Mouse (Mus musculus): ENCODE measurements at regions not wholly inside any gene's neighbourhood (a gene's known extent, or its start where the extent isn't known, plus 50 kb on each side); places are given as distances from the start of the nearest gene placed in this dataset.
"Not testable (repeated sequence)": the region's sequence is repeated elsewhere in the genome, so short reads cannot be mapped to it uniquely, and the experiment has no call there.

- DNase-seq, result no peak
These were observed 164.3 kb upstream of the Speer4f2 start for GRCm38 (mm10) chr5:17208554-17209283.

DNA sequence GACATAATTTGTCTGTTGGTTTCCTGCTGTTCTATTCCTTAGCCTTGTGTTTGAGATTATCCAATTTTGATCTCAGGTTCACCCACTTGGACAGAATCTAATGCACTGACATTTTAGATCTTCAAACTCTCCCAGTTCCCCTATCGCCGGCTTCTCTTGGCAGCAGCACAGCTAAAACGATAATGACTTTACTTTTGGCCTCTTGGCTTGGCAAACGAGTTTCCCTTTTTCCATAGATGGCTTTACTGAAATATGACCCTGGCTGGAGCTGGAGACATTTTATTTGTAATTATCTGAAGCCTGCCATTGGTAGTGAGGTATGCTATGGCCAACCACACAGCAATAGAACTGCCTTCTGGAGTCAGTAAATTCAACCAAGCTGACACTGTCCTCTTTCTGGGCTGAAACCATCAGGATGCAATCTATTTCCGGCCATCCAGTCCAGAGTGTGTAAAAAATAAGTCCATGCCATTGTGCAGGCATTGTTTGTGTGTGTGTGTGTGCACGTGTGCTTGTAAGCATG, 162.2 kb upstream of the Speer4f2 start:
- no peak for DNase-seq

DNA sequence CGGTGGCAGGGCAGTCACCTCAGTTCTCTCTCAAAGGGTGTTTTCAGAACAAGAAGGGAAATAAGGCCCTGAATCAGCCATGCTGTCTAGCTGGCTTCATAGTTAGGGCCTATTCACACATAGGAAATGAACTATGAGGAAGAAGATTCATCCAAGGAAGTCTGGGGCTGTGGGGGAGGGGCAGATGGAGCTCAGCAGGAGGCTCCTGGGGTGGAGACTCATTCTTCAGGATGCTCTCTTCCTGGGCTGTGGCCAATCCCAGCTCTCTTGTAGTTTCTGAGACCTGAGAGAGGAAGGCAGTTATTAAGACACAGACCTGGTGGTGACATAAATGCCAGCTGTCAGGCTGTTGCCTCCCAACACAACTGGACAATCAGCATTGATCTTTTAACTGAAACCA, 149.4 kb upstream of the Speer4f2 start:
- not testable (repeated sequence) for DNase-seq

DNA sequence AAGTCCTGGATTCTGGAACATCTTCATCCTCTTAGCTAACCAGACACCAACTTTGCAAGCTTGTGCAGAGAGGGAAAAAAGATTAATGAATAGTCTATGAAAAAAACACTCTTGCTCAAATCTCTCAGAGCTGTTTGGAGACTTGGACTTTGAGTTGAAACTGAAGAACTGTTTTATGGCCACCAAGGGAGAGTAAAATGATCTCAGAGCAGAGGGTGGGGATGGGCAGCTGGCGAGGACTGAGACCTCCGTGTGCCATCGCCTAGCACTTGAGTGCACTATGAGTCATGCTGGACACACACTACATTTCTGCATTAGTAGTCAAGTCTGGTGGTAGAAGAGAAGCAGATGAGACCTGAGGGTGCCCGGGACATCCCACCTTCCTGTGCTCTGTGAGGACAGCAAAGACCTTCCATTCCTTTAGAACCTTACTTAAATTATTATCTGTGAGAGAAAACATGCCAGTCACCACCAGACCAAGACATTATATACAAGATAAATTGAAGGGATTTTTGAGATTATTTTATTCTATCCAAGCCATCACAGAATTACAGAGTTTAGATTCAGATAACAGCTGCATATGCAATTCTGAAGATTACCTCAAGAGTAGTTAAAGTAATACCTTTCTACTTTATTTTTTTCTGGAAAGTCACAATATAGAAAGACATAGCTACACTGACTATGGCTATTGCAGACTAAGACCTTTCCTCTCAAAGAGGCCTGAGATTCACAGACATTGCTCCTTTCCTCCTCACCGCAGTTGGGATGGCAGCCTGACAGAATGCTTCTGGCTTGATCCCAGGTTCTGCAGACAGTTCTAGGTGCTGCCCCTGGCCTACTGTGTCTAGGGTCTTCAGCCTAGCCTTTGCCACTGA, 125.0 kb upstream of the Speer4f2 start:
- DNase-seq, result no peak

GRCm38 (mm10) chr5:17260541-17261325, 112.2 kb upstream of the Speer4f2 start:
- no peak for DNase-seq

- no peak for DNase-seq
These were observed 110.9 kb upstream of the Speer4f2 start for GRCm38 (mm10) chr5:17262126-17262525.

GRCm38 (mm10) chr5:17271153-17271552, 101.8 kb upstream of the Speer4f2 start:
- DNase-seq, result no peak

GRCm38 (mm10) chr5:17271722-17272479, 101.1 kb upstream of the Speer4f2 start:
- peak; percentile 71 to 83 for DNase-seq

- no peak for DNase-seq
These were observed 97.6 kb upstream of the Speer4f2 start for GRCm38 (mm10) chr5:17275346-17275745.

GRCm38 (mm10) chr5:17276782-17277578, 96.0 kb upstream of the Speer4f2 start:
- no peak for DNase-seq

GRCm38 (mm10) chr5:17280203-17280602, 92.8 kb upstream of the Speer4f2 start:
- no peak for DNase-seq

DNA sequence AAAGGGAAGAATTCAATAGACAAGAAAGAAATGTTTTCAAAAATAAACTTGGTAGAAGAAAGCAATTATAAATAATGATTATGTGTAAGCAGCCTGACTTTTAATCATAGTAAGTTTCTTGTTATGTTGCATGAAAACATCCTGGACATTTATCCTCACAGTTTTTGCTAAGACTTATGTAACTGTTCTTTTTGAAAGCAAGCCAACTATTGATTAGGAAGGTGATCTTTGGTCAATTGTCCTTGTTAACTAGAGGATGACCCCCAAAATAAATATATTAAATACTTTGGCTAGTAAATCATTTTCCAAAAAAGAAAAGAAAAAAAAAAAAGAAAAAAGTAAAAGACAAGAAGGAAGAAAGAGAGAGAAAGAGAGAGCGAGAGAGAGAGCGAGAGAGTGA, 92.0 kb upstream of the Speer4f2 start:
- no peak for DNase-seq

DNA sequence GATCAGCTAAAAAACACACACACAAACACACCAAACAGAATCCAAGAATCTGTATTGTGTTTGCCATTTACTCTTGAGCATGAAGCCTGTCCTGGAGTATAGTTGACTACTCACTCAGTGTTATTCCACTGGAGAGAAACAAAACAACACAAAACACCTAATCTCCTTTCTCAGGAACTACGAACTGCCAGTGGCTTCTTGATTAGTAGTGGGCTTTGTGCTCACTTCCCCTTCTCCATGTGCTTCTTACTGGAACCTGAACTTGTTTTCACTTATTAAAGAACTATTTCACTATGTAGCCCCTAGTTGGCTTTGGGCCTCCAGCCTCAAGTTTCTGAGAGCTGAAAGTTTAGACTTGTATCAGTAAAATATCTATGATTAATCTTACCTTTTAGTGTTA, 84.0 kb upstream of the Speer4f2 start:
- no peak for DNase-seq

DNA sequence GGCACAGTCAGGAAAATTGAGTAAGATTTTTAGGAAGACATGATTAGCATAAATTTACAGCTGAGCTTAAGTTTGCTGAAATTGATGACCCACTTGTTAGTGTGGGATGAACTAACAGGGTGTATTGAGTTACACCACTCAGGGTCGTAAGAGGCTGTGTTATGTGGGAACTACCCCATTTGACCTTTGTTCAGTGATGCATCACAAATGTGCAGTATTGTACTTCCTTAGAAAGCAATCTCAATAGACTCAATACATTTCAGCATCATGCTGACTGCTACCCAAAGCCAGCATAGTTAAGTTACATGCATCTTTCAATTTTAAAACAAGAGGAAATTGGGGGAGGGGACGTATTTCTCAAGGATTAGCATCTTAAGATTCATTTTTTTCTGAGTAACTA, 80.4 kb upstream of the Speer4f2 start:
- DNase-seq, result no peak

DNA sequence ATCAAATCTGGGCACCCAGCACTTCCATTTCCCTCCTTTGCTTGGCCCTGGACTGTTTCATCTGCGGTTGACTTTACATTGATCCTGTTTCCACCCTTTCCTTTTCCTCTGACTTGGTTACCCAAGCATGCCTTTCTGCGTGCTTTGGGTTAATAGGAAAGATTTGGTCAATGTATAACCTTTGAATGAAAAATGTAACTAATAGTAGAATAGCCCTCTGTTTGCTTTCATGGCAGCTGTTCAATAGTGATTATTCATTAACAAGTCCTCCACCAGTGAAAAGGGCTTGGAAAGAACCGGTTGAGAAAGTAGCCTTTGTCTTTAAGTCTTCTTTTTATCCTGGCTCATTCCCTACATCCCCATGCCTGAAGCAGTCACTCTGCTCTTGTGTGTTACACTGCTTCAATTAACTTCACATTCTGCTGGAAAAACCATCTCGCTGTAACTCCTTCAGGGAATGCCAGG, 76.4 kb upstream of the Speer4f2 start:
- peak in 1 of 2 experiments; percentile 19 for DNase-seq

DNA sequence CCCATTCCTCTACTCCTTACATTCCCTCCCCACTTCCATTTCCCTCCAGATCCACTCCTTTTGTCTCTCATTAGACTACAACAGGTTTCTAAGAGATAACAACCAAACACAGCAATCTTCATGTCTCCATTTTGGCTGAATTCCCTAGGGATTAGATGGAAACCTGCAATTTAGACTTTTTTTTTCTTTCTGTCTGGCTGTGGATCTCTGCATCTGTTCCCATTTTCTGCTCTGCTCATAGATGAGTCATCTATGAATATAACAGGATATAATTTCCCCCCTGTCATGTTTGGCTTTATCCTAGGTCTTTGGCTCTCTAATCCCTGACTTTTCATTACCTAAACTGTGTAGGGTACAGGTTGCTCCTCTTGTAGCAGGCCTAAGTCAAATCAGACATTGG, 73.1 kb upstream of the Speer4f2 start:
- DNase-seq, result no peak

DNA sequence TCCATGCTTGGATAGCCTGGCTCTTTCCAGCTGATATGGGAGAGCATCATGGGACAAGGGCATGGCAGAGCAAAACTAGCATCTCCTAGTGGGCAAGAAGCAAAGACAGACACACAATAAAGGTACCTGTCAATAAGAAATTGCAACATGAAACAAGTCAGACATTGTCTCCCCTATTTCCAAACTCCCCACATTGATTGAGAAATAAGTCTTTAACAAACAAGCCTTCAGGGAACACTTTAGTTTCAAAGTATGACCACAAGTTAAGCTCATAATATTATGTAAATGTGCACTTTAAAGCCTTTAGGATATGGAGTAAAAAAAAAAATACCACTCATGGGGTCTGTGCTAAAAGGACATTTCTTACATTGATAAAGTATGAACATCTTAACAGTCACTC, 51.5 kb upstream of the Speer4f2 start:
- no peak for DNase-seq
